Mouse (Mus musculus) neutrophil, adult 65 days (primary cell): Measurements from ENCODE around the gene Slc30a4. TPM values are rescaled to one million over a fixed set of nuclear protein-coding genes. Genes with fewer than 3 reads are reported as not detected.

Experiments used
- total RNA-seq: library from RNA; stranded (reverse); gene quantifications from 2 replicates; pipeline ENCODE4 v1.2.4, GENCODE M21; 2023

The Slc30a4 gene
- total RNA-seq = 0.22 and 0.77 TPM in 2 replicates

GRCm38 (mm10) chr2:122702181-122703036 lies at the start of gene Slc30a4:
Slc30a4 (minus strand) TSS chr2:122702663.

GRCm38 (mm10) chr2:122737894-122738830 lies 35.7 kb upstream of the Slc30a4 start, which contains the start of gene Bloc1s6:
Bloc1s6 (plus strand) TSS chr2:122738503.

GRCm38 (mm10) chr2:122636686-122637085 lies 65.8 kb downstream of the Slc30a4 start, which contains the start of gene AA467197:
AA467197 (plus strand) TSS chr2:122636986.

Other genes with a start within 250 kb of the Slc30a4 start
- 3.9 and 4.2 TPM in 2 replicates for gene Gm14085, start 217.7 kb downstream of the Slc30a4 start, total RNA-seq
- gene Gatm, start 91.4 kb downstream of the Slc30a4 start, total RNA-seq = 25.4 and 25.9 TPM in 2 replicates
- gene AA467197, start 65.7 kb downstream of the Slc30a4 start, total RNA-seq = 222 and 238 TPM in 2 replicates
- 15.2 and 23.0 TPM in 2 replicates for gene Bloc1s6, start 35.8 kb upstream of the Slc30a4 start, total RNA-seq
- 153 and 158 TPM in 2 replicates for gene Sqor, start 62.6 kb upstream of the Slc30a4 start, total RNA-seq